Mouse (Mus musculus) right cerebral cortex, postnatal 10 days (tissue): ENCODE results near the gene Vmn1r15.

Experiments
- DNase-seq, 2 experiments: peaks; one replicate each; pipeline ENCODE4 v3.0.0; 2021; ENCODE audit warnings: low spot score in 2 of 2

Gene Vmn1r15

GRCm38 (mm10) chr6:57257652-57258051 lies at the start of gene Vmn1r15:
Gene Vmn1r15, plus strand, starts transcription at chr6:57257952.
- DNase-seq = no peak

DNA sequence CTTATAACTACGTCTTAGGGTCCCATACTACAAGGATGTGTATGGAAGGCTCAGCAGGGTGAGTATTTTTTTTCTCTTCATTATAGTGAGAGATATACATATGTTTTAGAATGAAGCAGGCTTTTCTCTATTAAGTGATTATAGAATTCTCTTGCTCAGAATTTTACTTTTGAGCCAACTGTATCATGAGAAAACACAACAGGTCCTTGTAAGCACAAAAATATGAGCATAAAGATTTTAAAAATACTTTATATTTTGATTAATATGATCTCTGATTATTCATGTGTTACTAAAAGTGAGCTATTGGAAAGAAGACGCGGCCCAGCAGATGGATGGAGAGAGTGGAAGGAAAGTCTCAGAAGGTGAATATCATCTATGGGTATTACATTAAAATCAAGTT lies 26.4 kb upstream of the Vmn1r15 start, which contains the start of gene Vmn1r14:
TSS of gene Vmn1r14 (plus strand) at position 301 of the 400 bp plus-strand sequence.
- no peak for DNase-seq

DNA sequence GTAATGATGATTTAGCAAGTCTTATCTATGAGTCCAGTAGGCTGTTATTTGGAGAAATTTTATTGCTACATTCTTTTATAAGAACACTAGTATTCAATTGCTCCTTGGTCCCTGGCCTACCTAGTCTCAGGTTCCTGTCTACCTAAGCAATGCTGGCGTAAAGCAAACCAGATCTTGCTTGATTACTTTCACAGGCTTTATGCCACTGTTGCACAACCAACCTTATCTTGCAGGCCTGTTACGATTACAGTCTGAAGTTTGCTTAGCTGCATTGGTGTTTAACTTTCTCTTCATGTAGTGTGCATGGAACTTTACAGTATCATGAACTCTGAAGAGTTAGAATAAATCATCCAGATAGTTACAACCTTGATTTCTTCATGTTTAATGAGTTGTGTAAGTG lies 3.2 kb downstream of the Vmn1r15 start:
- DNase-seq = no peak

- no peak for DNase-seq
Measured at GRCm38 (mm10) chr6:57271881-57272280, 14.1 kb downstream of the Vmn1r15 start.

DNA sequence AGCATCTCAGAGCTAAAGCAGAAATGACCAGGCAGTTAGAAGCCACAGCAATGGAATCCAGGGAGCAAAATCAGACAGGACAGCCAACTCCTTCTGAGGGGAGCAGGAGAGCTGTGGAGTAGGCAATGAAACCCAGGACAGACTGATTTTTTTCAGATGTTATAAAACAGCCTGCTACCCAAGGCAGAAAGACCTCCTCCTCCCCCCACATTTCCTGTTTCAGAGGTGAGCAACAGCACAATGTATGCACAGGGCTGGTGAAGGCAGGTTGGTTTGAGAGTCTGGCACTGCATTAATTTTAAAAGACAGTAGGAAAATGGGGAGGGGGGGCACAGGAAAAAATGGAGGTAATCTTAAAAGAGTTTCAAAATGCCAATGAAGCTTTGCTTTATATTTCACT lies 14.8 kb downstream of the Vmn1r15 start:
- no peak for DNase-seq

- DNase-seq = no peak
Measured at GRCm38 (mm10) chr6:57278952-57279351, 21.2 kb downstream of the Vmn1r15 start.
